Mouse (Mus musculus) A20 (cell line): ENCODE results near the gene Nop2.

Source experiments
- DNase-seq: peaks from one replicate; pipeline ENCODE4 v3.0.0-alpha.2; 2011; ENCODE audit warnings: low read depth, low spot score

The Nop2 gene

DNA sequence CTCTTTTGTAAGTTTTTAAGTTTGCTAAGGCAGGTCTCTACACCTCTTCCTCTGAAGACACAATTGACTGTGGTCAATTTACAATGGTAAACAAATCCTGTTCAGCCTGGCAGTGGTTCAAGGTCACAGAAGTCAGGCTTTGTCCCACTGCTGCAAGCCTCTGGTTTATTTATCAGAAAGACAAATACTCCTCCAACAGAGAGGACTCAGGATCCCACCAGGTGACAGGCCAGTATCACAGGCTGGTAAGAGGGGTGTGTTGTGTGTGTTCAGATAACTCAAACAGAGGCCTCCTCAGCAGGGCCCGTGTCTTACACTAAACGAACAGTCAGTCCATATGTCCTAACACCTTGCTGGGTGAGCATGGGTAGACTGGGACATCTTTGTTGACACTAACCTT, 40.8 kb downstream of the Nop2 start:
- no peak for DNase-seq

GRCm38 (mm10) chr6:125173256-125173655, 41.5 kb downstream of the Nop2 start:
- no peak for DNase-seq

- no peak for DNase-seq
Observed at GRCm38 (mm10) chr6:125175469-125175868, 43.8 kb downstream of the Nop2 start.

GRCm38 (mm10) chr6:125179601-125180000, 47.9 kb downstream of the Nop2 start:
- DNase-seq = no peak

- DNase-seq = no peak
Observed at GRCm38 (mm10) chr6:125182133-125182532, 50.4 kb downstream of the Nop2 start.

- no peak for DNase-seq
Observed at GRCm38 (mm10) chr6:125186203-125186602, 54.5 kb downstream of the Nop2 start.

DNA sequence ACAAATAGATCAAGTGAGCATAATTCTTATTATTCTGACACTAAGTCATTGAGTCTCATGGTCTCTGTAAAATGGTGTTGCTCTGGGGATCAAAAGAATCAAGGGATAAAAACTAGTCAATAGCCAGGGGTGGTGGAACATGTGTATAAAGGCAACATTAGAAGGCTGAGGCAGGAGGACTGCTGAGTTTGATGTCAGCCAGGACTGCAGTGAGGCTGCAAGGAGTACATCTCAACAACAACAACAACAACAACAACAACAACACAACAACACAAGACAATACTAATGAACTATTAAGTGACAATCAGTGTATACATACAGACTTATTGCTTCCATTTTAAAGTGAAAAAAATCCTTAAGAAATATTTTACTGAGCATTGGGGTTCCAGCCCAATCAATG, 59.1 kb downstream of the Nop2 start:
- no peak for DNase-seq

- peak; percentile 99 for DNase-seq
Observed at GRCm38 (mm10) chr6:125191332-125192015, 59.8 kb downstream of the Nop2 start, which contains the start of the genes Ncapd2 and Mrpl51. Ncapd2 (minus strand) TSS chr6:125191701. Mrpl51 (plus strand) TSS chr6:125191801.

- peak; percentile 95 for DNase-seq
Observed at GRCm38 (mm10) chr6:125192016-125192714, 60.5 kb downstream of the Nop2 start.

GRCm38 (mm10) chr6:125192841-125193240, 61.1 kb downstream of the Nop2 start:
- DNase-seq = peak; percentile 50

DNA sequence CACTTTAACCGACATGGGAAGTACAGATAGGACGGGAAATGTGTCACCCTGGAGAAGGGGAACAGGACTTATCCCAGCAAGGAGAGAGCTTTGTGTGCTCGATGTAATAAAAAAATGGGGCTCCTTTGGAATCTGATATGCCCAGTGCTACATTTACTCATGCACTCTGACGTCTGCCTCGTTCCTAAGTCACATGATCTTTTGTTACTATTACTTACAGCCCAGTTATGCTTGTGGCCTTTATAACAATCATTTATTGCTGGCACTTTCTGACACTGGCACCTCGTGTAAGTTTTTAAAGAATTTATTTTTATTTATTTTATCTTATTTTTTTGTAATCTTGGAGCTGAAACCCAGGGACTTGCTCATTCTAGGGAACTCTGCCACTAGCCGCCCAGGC, 61.7 kb downstream of the Nop2 start:
- DNase-seq = no peak
